Mouse (Mus musculus) lung, postnatal 0 days (tissue): ENCODE measurements around the gene March6.

Source experiments
- CTCF ChIP-seq: IDR thresholded peaks from 2 replicates; pipeline ENCODE4 v1.5.1; 2016; ENCODE audit warnings: antibody characterized with exemption, mild to moderate bottlenecking
- EP300 ChIP-seq: IDR thresholded peaks from 2 replicates; pipeline ENCODE4 v1.6.1; 2016; ENCODE audit warnings: antibody characterized with exemption, mild to moderate bottlenecking, control low read depth

- TF ChIP-seq CTCF (no peak), EP300 (no peak)
Measured at GRCm38 (mm10) chr15:31542013-31542958, 11.4 kb upstream of the March6 start.
